Mouse (Mus musculus) brain, embryonic 14.5 days (tissue): ENCODE measurements at regions not wholly inside any gene's neighbourhood (a gene's known extent, or its start where the extent isn't known, plus 50 kb on each side); places are given as distances from the start of the nearest gene placed in this dataset.

Experiments used
- CTCF ChIP-seq: fragments of 200-500 bp; IDR thresholded peaks from 2 replicates; pipeline ENCODE4 v1.5.1; 2012; ENCODE audit warnings: inconsistent platforms, mild to moderate bottlenecking, moderate library complexity, borderline replicate concordance; ENCODE audit not compliant: insufficient read depth, insufficient read length; ENCODE audit errors: extremely low read depth
- POLR2A ChIP-seq: fragments of 200-500 bp; IDR thresholded peaks from 2 replicates; pipeline ENCODE4 v1.6.1; 2012; ENCODE audit warnings: mild to moderate bottlenecking, inconsistent platforms, borderline replicate concordance; ENCODE audit not compliant: poor library complexity, insufficient read depth, insufficient read length, severe bottlenecking; ENCODE audit errors: extremely low read depth

- TF ChIP-seq CTCF (no peak), POLR2A (no peak)
These were observed 444.6 kb upstream of the Pdcd1 start for GRCm38 (mm10) chr1:94496992-94497391.
